Mouse (Mus musculus): Measurements from ENCODE around the gene Fuca1. TPM values are rescaled to one million over a fixed set of nuclear protein-coding genes. Genes with fewer than 3 reads are reported as not detected.

The Fuca1 gene
- total RNA-seq, 4 experiments from 2014 or later: 83.5 to 119 (median 106) TPM

DNA sequence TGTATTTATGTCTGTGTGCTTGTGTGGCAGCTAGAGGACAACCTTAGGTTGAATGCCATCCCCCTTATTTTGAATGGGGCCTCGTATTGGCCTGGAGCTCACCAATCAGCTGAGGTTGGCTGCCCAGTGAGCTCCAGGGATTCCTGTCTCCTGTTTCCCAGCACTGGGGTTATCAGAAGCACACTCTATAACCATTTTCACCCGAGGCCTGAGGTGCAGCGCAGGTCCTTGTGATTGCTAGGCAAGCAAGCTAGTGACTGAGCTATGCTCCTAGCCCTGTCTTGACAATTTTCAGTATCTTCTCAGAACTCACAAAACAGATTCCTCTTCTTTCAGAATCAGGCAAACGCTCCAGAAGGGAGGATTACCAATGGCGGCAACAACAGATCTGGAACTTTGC is 64.0 kb downstream of the Fuca1 start:
- DNase-seq: no peak

DNA sequence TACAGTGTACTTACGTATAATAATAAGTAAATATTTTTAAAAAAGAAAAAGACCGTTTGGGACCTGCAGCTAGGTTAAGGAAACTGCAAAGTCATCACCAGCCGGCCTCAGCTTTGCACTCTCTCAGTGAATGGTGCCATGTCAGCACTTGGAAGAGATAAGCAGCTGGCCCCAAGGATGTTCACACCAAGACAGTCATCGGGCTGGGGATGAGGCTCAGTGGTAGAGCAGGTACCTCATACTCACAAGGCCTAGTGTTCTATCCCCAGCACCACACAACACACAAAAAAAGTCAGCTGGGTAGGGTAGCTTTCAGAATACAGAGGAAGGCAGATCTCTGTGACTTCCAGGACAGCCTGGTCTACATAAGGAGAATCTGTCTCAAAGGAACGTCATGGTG is 64.7 kb downstream of the Fuca1 start:
- DNase-seq: no peak

DNA sequence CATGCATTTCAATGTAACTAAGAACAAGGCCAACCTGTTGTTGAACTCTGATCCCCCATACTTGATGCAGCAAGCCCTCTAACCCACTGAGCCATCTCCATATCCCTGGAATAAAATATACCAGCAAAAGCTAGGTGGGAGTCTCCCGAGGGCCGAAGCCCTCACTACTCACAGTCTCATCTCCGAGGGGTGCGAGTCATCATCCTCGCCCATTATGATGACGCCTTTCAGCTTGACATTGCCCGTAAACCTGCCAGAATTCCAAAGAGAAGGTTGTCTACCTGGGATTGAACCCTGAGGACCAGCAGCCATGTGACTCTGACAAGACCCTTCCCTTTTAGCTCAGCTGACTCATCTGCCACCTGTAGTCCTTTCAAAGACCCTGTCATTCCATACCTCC is 65.2 kb downstream of the Fuca1 start:
- no peak for DNase-seq

DNA sequence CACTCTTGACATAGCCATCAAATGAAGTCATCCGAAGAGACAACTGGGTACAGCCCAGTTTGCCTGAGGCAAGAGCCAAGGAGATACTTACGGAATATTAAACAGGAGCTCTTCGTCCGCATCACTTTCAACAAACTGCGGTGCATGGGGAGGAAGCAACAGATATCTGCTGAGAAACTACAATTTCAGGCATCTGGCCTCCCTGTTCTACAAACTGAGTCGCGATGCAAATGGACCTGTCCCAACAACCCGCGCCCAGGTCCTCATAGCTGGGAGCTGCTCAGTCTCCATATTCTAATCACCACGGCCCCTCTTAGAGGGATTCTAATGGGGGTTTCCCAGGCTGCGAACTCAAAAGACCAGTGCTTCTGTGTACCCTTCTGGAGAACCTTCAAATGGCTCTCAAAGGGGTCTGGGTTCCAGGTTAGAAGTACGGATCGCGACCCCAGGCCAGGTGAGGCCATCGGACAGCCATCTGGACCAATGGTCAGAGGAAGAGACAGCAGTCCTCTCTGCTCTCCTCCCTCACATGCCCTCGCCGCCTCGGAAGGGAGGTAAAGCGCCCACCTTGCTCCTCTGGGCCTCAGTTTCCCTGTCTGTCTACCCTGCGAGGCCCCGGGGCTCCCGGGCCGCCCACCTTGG is 65.9 kb downstream of the Fuca1 start:
- DNase-seq: no peak

DNA sequence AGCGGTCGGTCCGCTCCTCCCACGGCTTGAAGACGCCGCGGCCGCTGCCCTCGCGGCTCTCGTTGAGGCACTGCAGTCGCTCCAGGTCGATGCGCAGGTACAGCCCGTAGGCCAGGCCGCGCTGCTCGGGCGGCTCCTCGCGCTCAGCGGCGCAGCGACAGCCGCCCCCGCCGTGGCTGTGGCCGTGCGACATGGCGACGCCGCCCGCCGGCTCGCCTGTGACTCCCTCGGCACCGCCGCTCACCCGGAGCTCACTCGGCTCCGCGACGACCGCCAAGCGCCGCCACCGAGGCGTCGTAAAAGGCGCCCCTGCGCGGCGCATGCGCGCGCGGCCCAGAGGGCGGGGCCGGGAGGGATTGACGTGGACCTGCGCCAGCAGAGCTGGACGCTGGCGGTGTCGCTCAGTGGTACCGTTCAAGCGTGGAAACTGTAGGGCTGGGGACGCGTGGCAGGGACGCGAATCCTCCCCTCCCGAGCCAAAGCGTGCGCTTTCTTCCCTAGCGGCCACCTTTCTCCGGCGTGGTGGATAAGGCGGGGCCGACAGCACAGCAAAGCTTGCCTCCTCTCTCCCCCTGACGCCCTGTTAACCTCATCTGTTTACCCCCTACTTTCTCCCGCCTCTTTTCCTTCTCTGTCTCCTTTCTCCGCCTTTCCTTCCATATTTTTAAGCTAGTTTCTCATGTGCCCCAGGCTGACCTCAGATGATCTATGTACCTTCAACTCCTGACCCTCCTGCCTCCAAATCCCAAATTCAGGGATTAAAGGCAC is 66.6 kb downstream of the Fuca1 start, which contains the start of gene Pithd1:
Gene Pithd1, minus strand, starts transcription at position 322 of the 768 bp plus-strand sequence.
- DNase-seq: peak; percentile 88

DNA sequence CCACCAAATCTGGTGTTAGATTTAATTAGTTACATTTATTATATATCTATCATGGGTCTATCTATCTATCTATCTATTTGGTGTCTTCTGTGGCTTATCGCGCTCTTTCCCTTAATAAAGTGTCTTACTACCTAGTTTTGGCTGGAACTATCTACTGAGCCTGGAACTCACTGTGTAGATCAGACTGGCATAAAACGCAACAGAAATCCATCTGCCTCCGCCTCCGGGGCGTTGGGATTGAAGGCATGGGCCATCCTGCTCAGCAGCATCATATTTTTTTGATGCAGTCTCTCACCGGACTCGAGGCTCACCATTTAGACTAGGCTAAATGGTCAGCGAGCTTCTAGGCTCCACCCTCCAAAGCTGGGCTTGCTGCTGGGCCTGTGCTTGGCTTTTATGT is 67.2 kb downstream of the Fuca1 start:
- DNase-seq: no peak

Other genes with a start within 250 kb of the Fuca1 start
- under 1 TPM in 3 of 4 experiments, not detected in 1; 0.17 to 0.22 (median 0.18) TPM for gene Ifnlr1, start 234.4 kb upstream of the Fuca1 start, total RNA-seq (2022)
- 1 to 10 TPM in 2 of 4 experiments, under 1 TPM in 1, not detected in 1; 0.35 to 2.5 (median 1.1) TPM for gene Il22ra1, start 192.6 kb upstream of the Fuca1 start, total RNA-seq (2022)
- under 1 TPM; 0.12 to 0.52 (median 0.22) TPM for gene Myom3, start 161.0 kb upstream of the Fuca1 start, total RNA-seq (2022)
- 100 to 1,000 TPM in 2 of 4 experiments, 10 to 100 TPM in 2; 93.3 to 127 (median 104) TPM for gene Srsf10, start 65.0 kb upstream of the Fuca1 start, total RNA-seq (2022)
- 100 to 1,000 TPM; 106 to 163 (median 148) TPM for gene Pnrc2, start 46.9 kb upstream of the Fuca1 start, total RNA-seq (2022)
- 1 to 10 TPM; 2.2 to 3.6 (median 2.8) TPM for gene Cnr2, start 25.3 kb upstream of the Fuca1 start, total RNA-seq (2022)
- 10 to 100 TPM; 51.7 to 68.6 (median 62.8) TPM for gene Hmgcl, start 25.7 kb downstream of the Fuca1 start, total RNA-seq (2022)
- 10 to 100 TPM; 12.5 to 23.3 (median 22.5) TPM for gene Gale, start 43.0 kb downstream of the Fuca1 start, total RNA-seq (2022)
- gene Lypla2, start 51.9 kb downstream of the Fuca1 start, total RNA-seq (2022): 10 to 100 TPM; 79.7 to 84.5 (median 81.6) TPM
- gene Pithd1, start 66.5 kb downstream of the Fuca1 start, total RNA-seq (2022): 10 to 100 TPM; 31.8 to 51.8 (median 40.4) TPM
- gene Eloa, start 101.0 kb downstream of the Fuca1 start, total RNA-seq (2022): 10 to 100 TPM; 38.6 to 44.8 (median 43.9) TPM
- 100 to 1,000 TPM; 326 to 545 (median 424) TPM for gene Rpl11, start 132.7 kb downstream of the Fuca1 start, total RNA-seq (2022)
- gene Id3, start 222.8 kb downstream of the Fuca1 start, total RNA-seq (2022): 10 to 100 TPM; 58.3 to 76.8 (median 73.8) TPM